Mouse (Mus musculus): ENCODE measurements around the gene Cpne5. TPM values are rescaled to one million over a fixed set of nuclear protein-coding genes. Genes with fewer than 3 reads are reported as not detected.

The Cpne5 gene
- total and polyA plus RNA-seq, 3 experiments = 0.19 to 1.0 TPM; not detected in 1

GRCm38 (mm10) chr17:29164469-29165111, 73.4 kb downstream of the Cpne5 start (continued):
- 0 out of 2 replicates have a peak, but pooled peaks have one; percentile 43 for TF ChIP-seq MYC (IDR thresholded peaks at IDR 0.05; ENCODE audit: low read depth, low read length)
- peak; percentile 39 to 40; a peak in 3 of 4 replicates for TF ChIP-seq EP300 (IDR thresholded peaks at IDR 0.05; ENCODE audit: low read depth in 1 of 2, low read length in 2 of 2)
- no peak for TF ChIP-seq KAT2A (conservative IDR thresholded peaks at IDR 0.05; ENCODE audit: low read depth, low read length)
- TF ChIP-seq SIN3A (IDR thresholded peaks at IDR 0.05; ENCODE audit: low read length) = peak; percentile 74
- no peak for TF ChIP-seq CHD2 (IDR thresholded peaks at IDR 0.05; ENCODE audit: low read length)
- no peak for TF ChIP-seq ZKSCAN1 (IDR thresholded peaks at IDR 0.05; ENCODE audit: low read depth, low read length)
- TF ChIP-seq BHLHE40 (IDR thresholded peaks at IDR 0.05; ENCODE audit: borderline replicate concordance, low read depth, low read length) = no peak
- TF ChIP-seq USF2 (IDR thresholded peaks at IDR 0.05; ENCODE audit: borderline replicate concordance in 1 of 2, insufficient read depth in 1 of 2, low read depth in 1 of 2, low read length in 2 of 2) = no peak
- TF ChIP-seq USF1 (IDR thresholded peaks at IDR 0.05; ENCODE audit: low read depth, low read length) = peak; percentile 51
- no peak for TF ChIP-seq TBP (IDR thresholded peaks at IDR 0.05; ENCODE audit: low read depth, low read length)
- TF ChIP-seq GABPA (IDR thresholded peaks at IDR 0.05; ENCODE audit: low read depth, low read length) = no peak
- TF ChIP-seq POLR2AphosphoS2 (IDR thresholded peaks at IDR 0.05; ENCODE audit: low read length) = 0 out of 2 replicates have a peak, but pooled peaks have one; percentile 42
- TF ChIP-seq CTCF (IDR thresholded peaks at IDR 0.05 in 2 of 3, conservative IDR thresholded peaks at IDR 0.05 in 1 of 3; ENCODE audit: control insufficient read depth in 1 of 3, insufficient read depth in 1 of 3, low read depth in 2 of 3, low read length in 3 of 3, poor library complexity in 1 of 3, severe bottlenecking in 1 of 3) = no peak
- peak; percentile 47; the same call in 1 of the 2 replicates for TF ChIP-seq TCF12 (IDR thresholded peaks at IDR 0.05; ENCODE audit: low read depth, low read length)

GRCm38 (mm10) chr17:29162334-29162733, 75.6 kb downstream of the Cpne5 start:
- TF ChIP-seq ELF1 (IDR thresholded peaks at IDR 0.05; ENCODE audit: low read depth, low read length) (no peak), MEF2A (IDR thresholded peaks at IDR 0.05; ENCODE audit: extremely low read depth, insufficient replicate concordance, low read depth, low read length, poor library complexity, severe bottlenecking) (no peak), JUND (IDR thresholded peaks at IDR 0.05; ENCODE audit: low read depth, low read length) (no peak), E2F4 (IDR thresholded peaks at IDR 0.05; ENCODE audit: borderline replicate concordance, low read depth, low read length) (no peak), MAZ (IDR thresholded peaks at IDR 0.05; ENCODE audit: low read depth, low read length) (no peak), GABPA (IDR thresholded peaks at IDR 0.05; ENCODE audit: low read depth, low read length) (no peak), POLR2A (IDR thresholded peaks at IDR 0.05; ENCODE audit: control insufficient read depth in 1 of 2, insufficient read depth in 1 of 2, low read depth in 1 of 2, low read length in 2 of 2, poor library complexity in 1 of 2) (no peak), KAT2A (conservative IDR thresholded peaks at IDR 0.05; ENCODE audit: low read depth, low read length) (no peak), USF1 (IDR thresholded peaks at IDR 0.05; ENCODE audit: low read depth, low read length) (no peak), ZC3H11A (IDR thresholded peaks at IDR 0.05; ENCODE audit: low read depth, low read length) (no peak), RAD21 (IDR thresholded peaks at IDR 0.05; ENCODE audit: low read depth, low read length) (no peak), GATA1 (IDR thresholded peaks at IDR 0.05; ENCODE audit: low read depth, low read length) (no peak), CTCF (IDR thresholded peaks at IDR 0.05 in 2 of 3, conservative IDR thresholded peaks at IDR 0.05 in 1 of 3; ENCODE audit: control insufficient read depth in 1 of 3, insufficient read depth in 1 of 3, low read depth in 2 of 3, low read length in 3 of 3, poor library complexity in 1 of 3, severe bottlenecking in 1 of 3) (no peak)
- H3K9ac ChIP-seq (ENCODE audit: control insufficient read depth, low read depth, low read length, poor library complexity, severe bottlenecking) = no peak overlapping the region
- H3K27me3 ChIP-seq (ENCODE audit: control insufficient read depth in 1 of 2, insufficient read depth in 2 of 2, low read length in 2 of 2) = no peaks in the 10 kb centered on the region
- H3K79me2 ChIP-seq (ENCODE audit: control insufficient read depth, insufficient read depth, low read length, poor library complexity) = no peaks in the 10 kb centered on the region
- no peak overlapping the region for H3K4me3 ChIP-seq (ENCODE audit: control insufficient read depth in 1 of 2, insufficient read depth in 1 of 2, low read depth in 2 of 2, low read length in 2 of 2)
- no peak overlapping the region for H3K27ac ChIP-seq (ENCODE audit: control insufficient read depth, low read depth, low read length)
- H3K4me1 ChIP-seq (ENCODE audit: control insufficient read depth in 1 of 2, insufficient read depth in 2 of 2, low read length in 2 of 2) = peaks cover 4 to 31% of the 10 kb centered on the region in 2 experiments; a peak in 3 of 4 replicates
- peaks cover 0 to 12% of the 10 kb centered on the region in 2 experiments; a peak in 2 of 4 replicates for H3K36me3 ChIP-seq (ENCODE audit: control insufficient read depth in 1 of 2, insufficient read depth in 2 of 2, low read length in 2 of 2)
- no peak for DNase-seq (ENCODE audit: low read depth, low spot score)
- H3K9me3 ChIP-seq (replicated peaks; ENCODE audit: insufficient read depth, low read length) = no peaks in the 10 kb centered on the region
